Mouse (Mus musculus): Measurements from ENCODE around the gene Tjap1. TPM values are rescaled to one million over a fixed set of nuclear protein-coding genes. Genes with fewer than 3 reads are reported as not detected.

The Tjap1 gene
- polyA plus RNA-seq, 1 experiment from 2014 or later: 34.6 TPM

GRCm38 (mm10) chr17:46242274-46242673, 40.6 kb downstream of the Tjap1 start:
- Histone ChIP-seq H3K4me2 (ENCODE audit: low read length) (no peak overlapping the region), H3K4me1 (ENCODE audit: control insufficient read depth in 2 of 2, insufficient read depth in 2 of 2, low read length in 2 of 2) (peaks cover 15 to 20% of the 10 kb centered on the region in 2 experiments), H3K27me3 (ENCODE audit: control insufficient read depth, insufficient read depth, low read length) (no peaks in the 10 kb centered on the region), H3K27ac (replicated peaks in 1 of 2; ENCODE audit: control insufficient read depth in 1 of 2, insufficient read depth in 1 of 2, low read depth in 2 of 2, low read length in 2 of 2) (no peak overlapping the region), H3K4me3 (ENCODE audit: control insufficient read depth in 1 of 2, insufficient read depth in 1 of 2, low read depth in 1 of 2, low read length in 2 of 2) (no peak overlapping the region), H3K9ac (ENCODE audit: low read length) (no peak overlapping the region), H3K36me3 (ENCODE audit: control insufficient read depth, insufficient read depth, low read length) (peaks cover 84% of the 10 kb centered on the region), H3K9me3 (ENCODE audit: control insufficient read depth, low read length) (no peaks in the 10 kb centered on the region)
- WGBS: 85% methylated on average over 13 of the region's 13 CpGs
- ATAC-seq (ENCODE audit: insufficient number of reproducible peaks, insufficient read depth, low FRiP score, low read depth): no peak

GRCm38 (mm10) chr17:46241471-46241870, 41.4 kb downstream of the Tjap1 start:
- WGBS: 51% methylated on average over 11 of the region's 11 CpGs
- peaks cover 10 to 12% of the 10 kb centered on the region in 2 experiments for H3K4me1 ChIP-seq (ENCODE audit: control insufficient read depth in 2 of 2, insufficient read depth in 2 of 2, low read length in 2 of 2)
- no peak overlapping the region for H3K9ac ChIP-seq (ENCODE audit: low read length)
- ATAC-seq (ENCODE audit: insufficient number of reproducible peaks, insufficient read depth, low FRiP score, low read depth): no peak
- peaks cover 90% of the 10 kb centered on the region for H3K36me3 ChIP-seq (ENCODE audit: control insufficient read depth, insufficient read depth, low read length)
- H3K27ac ChIP-seq (replicated peaks in 1 of 2; ENCODE audit: control insufficient read depth in 1 of 2, insufficient read depth in 1 of 2, low read depth in 2 of 2, low read length in 2 of 2): no peak overlapping the region
- H3K4me3 ChIP-seq (ENCODE audit: control insufficient read depth in 1 of 2, insufficient read depth in 1 of 2, low read depth in 1 of 2, low read length in 2 of 2): no peak overlapping the region
- no peaks in the 10 kb centered on the region for H3K27me3 ChIP-seq (ENCODE audit: control insufficient read depth, insufficient read depth, low read length)
- H3K4me2 ChIP-seq (ENCODE audit: low read length): no peak overlapping the region
- H3K9me3 ChIP-seq (ENCODE audit: control insufficient read depth, low read length): no peaks in the 10 kb centered on the region

DNA sequence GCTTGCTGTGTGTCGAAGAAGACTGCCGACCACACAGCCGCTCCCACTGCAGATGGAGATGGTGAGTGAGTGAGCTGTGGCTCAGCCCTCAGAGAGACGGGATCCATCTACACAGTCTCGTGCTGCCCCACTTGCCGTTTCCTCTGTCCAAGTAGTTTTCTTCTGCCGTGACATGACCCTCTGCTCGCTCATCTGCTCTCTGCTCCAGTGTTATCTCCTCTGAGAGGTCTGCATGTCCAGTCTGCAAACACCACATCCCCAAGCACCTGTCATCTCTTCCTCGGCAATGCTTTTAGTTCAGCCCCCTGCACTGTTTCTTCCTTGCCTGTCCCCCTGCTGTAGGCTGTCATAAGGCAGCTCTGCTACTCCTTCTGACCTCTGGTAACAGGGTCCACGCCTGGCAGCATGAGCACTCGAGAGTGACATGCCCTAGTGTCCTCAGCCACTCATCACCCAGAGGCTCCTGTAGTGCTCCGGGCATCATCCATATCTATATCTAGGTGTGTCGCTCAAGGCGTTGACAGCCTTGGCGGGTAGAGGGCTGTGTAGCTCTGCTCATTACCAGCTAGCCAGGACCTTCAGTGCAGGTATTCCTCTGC, 43.2 kb downstream of the Tjap1 start:
- H3K9ac ChIP-seq (ENCODE audit: low read length): no peak overlapping the region
- H3K27me3 ChIP-seq (ENCODE audit: control insufficient read depth, insufficient read depth, low read length): no peaks in the 10 kb centered on the region
- H3K4me1 ChIP-seq (ENCODE audit: control insufficient read depth in 2 of 2, insufficient read depth in 2 of 2, low read length in 2 of 2): peaks cover 10 to 12% of the 10 kb centered on the region in 2 experiments
- 30% methylated on average over 15 of the region's 15 CpGs for WGBS
- no peak overlapping the region for H3K4me3 ChIP-seq (ENCODE audit: control insufficient read depth in 1 of 2, insufficient read depth in 1 of 2, low read depth in 1 of 2, low read length in 2 of 2)
- peak; percentile 81 for ATAC-seq (ENCODE audit: insufficient number of reproducible peaks, insufficient read depth, low FRiP score, low read depth)
- H3K9me3 ChIP-seq (ENCODE audit: control insufficient read depth, low read length): no peaks in the 10 kb centered on the region
- H3K4me2 ChIP-seq (ENCODE audit: low read length): no peak overlapping the region
- H3K36me3 ChIP-seq (ENCODE audit: control insufficient read depth, insufficient read depth, low read length): peaks cover 83% of the 10 kb centered on the region
- H3K27ac ChIP-seq (replicated peaks in 1 of 2; ENCODE audit: control insufficient read depth in 1 of 2, insufficient read depth in 1 of 2, low read depth in 2 of 2, low read length in 2 of 2): peak overlapping the region; percentile 8 to 41; a peak in 1 of 4 replicates

GRCm38 (mm10) chr17:46237480-46237879, 45.3 kb downstream of the Tjap1 start:
- Histone ChIP-seq H3K4me2 (ENCODE audit: low read length) (no peak overlapping the region), H3K27me3 (ENCODE audit: control insufficient read depth, insufficient read depth, low read length) (no peaks in the 10 kb centered on the region), H3K27ac (replicated peaks in 1 of 2; ENCODE audit: control insufficient read depth in 1 of 2, insufficient read depth in 1 of 2, low read depth in 2 of 2, low read length in 2 of 2) (no peak overlapping the region), H3K4me3 (ENCODE audit: control insufficient read depth in 1 of 2, insufficient read depth in 1 of 2, low read depth in 1 of 2, low read length in 2 of 2) (no peak overlapping the region), H3K36me3 (ENCODE audit: control insufficient read depth, insufficient read depth, low read length) (peaks cover 82% of the 10 kb centered on the region), H3K4me1 (ENCODE audit: control insufficient read depth in 2 of 2, insufficient read depth in 2 of 2, low read length in 2 of 2) (peaks cover 10 to 12% of the 10 kb centered on the region in 2 experiments), H3K9me3 (ENCODE audit: control insufficient read depth, low read length) (no peaks in the 10 kb centered on the region), H3K9ac (ENCODE audit: low read length) (no peak overlapping the region)
- ATAC-seq (ENCODE audit: insufficient number of reproducible peaks, insufficient read depth, low FRiP score, low read depth): no peak
- WGBS: 52% methylated on average over 5 of the region's 5 CpGs

GRCm38 (mm10) chr17:46237079-46237478, 45.7 kb downstream of the Tjap1 start:
- ATAC-seq (ENCODE audit: insufficient number of reproducible peaks, insufficient read depth, low FRiP score, low read depth): no peak
- no peak overlapping the region for H3K4me2 ChIP-seq (ENCODE audit: low read length)
- no peaks in the 10 kb centered on the region for H3K27me3 ChIP-seq (ENCODE audit: control insufficient read depth, insufficient read depth, low read length)
- no peaks in the 10 kb centered on the region for H3K9me3 ChIP-seq (ENCODE audit: control insufficient read depth, low read length)
- H3K9ac ChIP-seq (ENCODE audit: low read length): no peak overlapping the region
- no peak overlapping the region for H3K27ac ChIP-seq (replicated peaks in 1 of 2; ENCODE audit: control insufficient read depth in 1 of 2, insufficient read depth in 1 of 2, low read depth in 2 of 2, low read length in 2 of 2)
- no peak overlapping the region for H3K4me3 ChIP-seq (ENCODE audit: control insufficient read depth in 1 of 2, insufficient read depth in 1 of 2, low read depth in 1 of 2, low read length in 2 of 2)
- peaks cover 78% of the 10 kb centered on the region for H3K36me3 ChIP-seq (ENCODE audit: control insufficient read depth, insufficient read depth, low read length)
- WGBS: 74% methylated on average over 6 of the region's 6 CpGs
- peaks cover 10 to 12% of the 10 kb centered on the region in 2 experiments for H3K4me1 ChIP-seq (ENCODE audit: control insufficient read depth in 2 of 2, insufficient read depth in 2 of 2, low read length in 2 of 2)

- no peaks in the 10 kb centered on the region for H3K9me3 ChIP-seq (ENCODE audit: control insufficient read depth, low read length)
- H3K27me3 ChIP-seq (ENCODE audit: control insufficient read depth, insufficient read depth, low read length): no peaks in the 10 kb centered on the region
- H3K4me2 ChIP-seq (ENCODE audit: low read length): no peak overlapping the region
- WGBS: 88% methylated on average over 1 of the region's 1 CpGs
- peaks cover 75% of the 10 kb centered on the region for H3K36me3 ChIP-seq (ENCODE audit: control insufficient read depth, insufficient read depth, low read length)
- no peak overlapping the region for H3K9ac ChIP-seq (ENCODE audit: low read length)
- H3K27ac ChIP-seq (replicated peaks in 1 of 2; ENCODE audit: control insufficient read depth in 1 of 2, insufficient read depth in 1 of 2, low read depth in 2 of 2, low read length in 2 of 2): no peak overlapping the region
- no peak for ATAC-seq (ENCODE audit: insufficient number of reproducible peaks, insufficient read depth, low FRiP score, low read depth)
- no peak overlapping the region for H3K4me3 ChIP-seq (ENCODE audit: control insufficient read depth in 1 of 2, insufficient read depth in 1 of 2, low read depth in 1 of 2, low read length in 2 of 2)
- H3K4me1 ChIP-seq (ENCODE audit: control insufficient read depth in 2 of 2, insufficient read depth in 2 of 2, low read length in 2 of 2): peaks cover 10 to 12% of the 10 kb centered on the region in 2 experiments
These were observed 46.8 kb downstream of the Tjap1 start for GRCm38 (mm10) chr17:46236067-46236466.

DNA sequence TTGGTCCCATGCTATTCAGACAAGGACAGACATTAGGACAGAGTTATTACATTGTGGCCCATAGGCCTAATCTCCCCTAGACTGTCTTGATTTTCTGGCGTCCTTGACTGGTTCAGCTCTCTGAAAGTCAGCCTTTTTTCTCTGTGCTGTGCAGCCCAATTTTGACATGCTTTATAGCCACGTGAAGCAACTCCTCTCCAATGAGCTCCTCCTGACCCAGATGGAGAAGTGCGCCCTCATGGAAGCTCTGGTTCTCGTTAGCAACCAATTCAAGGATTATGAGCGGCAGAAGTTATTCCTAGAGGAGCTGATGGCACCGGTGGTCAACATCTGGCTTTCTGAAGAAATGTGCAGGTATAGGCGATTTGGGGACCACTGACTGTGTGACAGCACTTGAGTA, 55.2 kb downstream of the Tjap1 start:
- H3K36me3 ChIP-seq (ENCODE audit: control insufficient read depth, insufficient read depth, low read length): peaks cover 93% of the 10 kb centered on the region
- H3K27me3 ChIP-seq (ENCODE audit: control insufficient read depth, insufficient read depth, low read length): no peaks in the 10 kb centered on the region
- no peak overlapping the region for H3K4me2 ChIP-seq (ENCODE audit: low read length)
- no peaks in the 10 kb centered on the region for H3K9me3 ChIP-seq (ENCODE audit: control insufficient read depth, low read length)
- H3K4me3 ChIP-seq (ENCODE audit: control insufficient read depth in 1 of 2, insufficient read depth in 1 of 2, low read depth in 1 of 2, low read length in 2 of 2): no peak overlapping the region
- H3K9ac ChIP-seq (ENCODE audit: low read length): no peak overlapping the region
- WGBS: 87% methylated on average over 7 of the region's 7 CpGs
- no peak overlapping the region for H3K27ac ChIP-seq (replicated peaks in 1 of 2; ENCODE audit: control insufficient read depth in 1 of 2, insufficient read depth in 1 of 2, low read depth in 2 of 2, low read length in 2 of 2)
- no peak for ATAC-seq (ENCODE audit: insufficient number of reproducible peaks, insufficient read depth, low FRiP score, low read depth)
- no peaks in the 10 kb centered on the region for H3K4me1 ChIP-seq (ENCODE audit: control insufficient read depth in 2 of 2, insufficient read depth in 2 of 2, low read length in 2 of 2)

DNA sequence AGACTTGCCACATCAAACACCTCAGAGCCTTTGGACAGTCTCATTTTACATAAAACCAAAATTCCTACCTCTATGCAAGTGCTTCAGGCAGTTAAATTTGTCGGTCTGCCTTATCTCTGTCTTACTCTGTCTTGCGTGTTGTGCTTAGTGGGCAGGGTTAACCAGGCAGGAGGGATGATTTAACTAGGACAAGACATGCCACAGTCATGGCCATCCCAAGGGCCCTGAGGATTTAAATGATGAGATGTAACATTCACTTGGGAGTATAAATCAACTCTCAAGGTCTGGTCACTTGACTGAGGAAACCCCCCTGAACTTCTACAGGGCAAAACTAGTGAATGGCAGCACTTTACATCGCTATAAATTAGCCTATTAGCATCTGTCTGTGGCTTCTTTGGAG, 61.2 kb downstream of the Tjap1 start:
- Histone ChIP-seq H3K27ac (replicated peaks in 1 of 2; ENCODE audit: control insufficient read depth in 1 of 2, insufficient read depth in 1 of 2, low read depth in 2 of 2, low read length in 2 of 2) (no peak overlapping the region), H3K36me3 (ENCODE audit: control insufficient read depth, insufficient read depth, low read length) (peaks cover 100% of the 10 kb centered on the region), H3K9ac (ENCODE audit: low read length) (no peak overlapping the region), H3K4me2 (ENCODE audit: low read length) (no peak overlapping the region), H3K4me1 (ENCODE audit: control insufficient read depth in 2 of 2, insufficient read depth in 2 of 2, low read length in 2 of 2) (no peaks in the 10 kb centered on the region), H3K9me3 (ENCODE audit: control insufficient read depth, low read length) (no peaks in the 10 kb centered on the region), H3K27me3 (ENCODE audit: control insufficient read depth, insufficient read depth, low read length) (no peaks in the 10 kb centered on the region), H3K4me3 (ENCODE audit: control insufficient read depth in 1 of 2, insufficient read depth in 1 of 2, low read depth in 1 of 2, low read length in 2 of 2) (no peak overlapping the region)
- ATAC-seq (ENCODE audit: insufficient number of reproducible peaks, insufficient read depth, low FRiP score, low read depth): no peak
- 64% methylated on average over 3 of the region's 3 CpGs for WGBS

Data from heart, embryonic 14.5 days (tissue).